Mouse (Mus musculus): ENCODE results near the gene Olig3.
"Not testable (repeated sequence)": the region's sequence is repeated elsewhere in the genome, so short reads cannot be mapped to it uniquely, and the experiment has no call there.

Gene Olig3

GRCm38 (mm10) chr10:19361539-19362293, 5.4 kb downstream of the Olig3 start:
- DNase-seq (ENCODE audit: low spot score in 2 of 2): no peak

GRCm38 (mm10) chr10:19362294-19362590, 5.9 kb downstream of the Olig3 start:
- no peak for DNase-seq (ENCODE audit: low spot score in 2 of 2)

GRCm38 (mm10) chr10:19362861-19363260, 6.5 kb downstream of the Olig3 start:
- no peak for DNase-seq (ENCODE audit: low spot score in 2 of 2)

- no peak for DNase-seq (ENCODE audit: low spot score in 2 of 2)
Measured at GRCm38 (mm10) chr10:19363365-19363764, 7.0 kb downstream of the Olig3 start.

- DNase-seq (ENCODE audit: low spot score in 2 of 2): no peak
Measured at GRCm38 (mm10) chr10:19369143-19369542, 12.8 kb downstream of the Olig3 start.

GRCm38 (mm10) chr10:19370146-19370545, 13.8 kb downstream of the Olig3 start:
- no peak for DNase-seq (ENCODE audit: low spot score in 2 of 2)

- no peak for DNase-seq (ENCODE audit: low spot score in 2 of 2)
Measured at GRCm38 (mm10) chr10:19372263-19372662, 15.9 kb downstream of the Olig3 start.

GRCm38 (mm10) chr10:19373797-19374196, 17.5 kb downstream of the Olig3 start:
- DNase-seq (ENCODE audit: low spot score in 2 of 2): no peak

- DNase-seq (ENCODE audit: low spot score in 2 of 2): no peak
Measured at GRCm38 (mm10) chr10:19374311-19374710, 18.0 kb downstream of the Olig3 start.

GRCm38 (mm10) chr10:19375838-19376237, 19.5 kb downstream of the Olig3 start:
- no peak for DNase-seq (ENCODE audit: low spot score in 2 of 2)

GRCm38 (mm10) chr10:19380971-19381370, 24.6 kb downstream of the Olig3 start:
- not testable (repeated sequence) for DNase-seq (ENCODE audit: low spot score in 2 of 2)

- no peak for DNase-seq (ENCODE audit: low spot score in 2 of 2)
Measured at GRCm38 (mm10) chr10:19384176-19384575, 27.8 kb downstream of the Olig3 start.

GRCm38 (mm10) chr10:19391819-19392218, 35.5 kb downstream of the Olig3 start:
- DNase-seq (ENCODE audit: low spot score in 2 of 2): no peak

GRCm38 (mm10) chr10:19396485-19397137, 40.3 kb downstream of the Olig3 start:
- DNase-seq (ENCODE audit: low spot score in 2 of 2): no peak

GRCm38 (mm10) chr10:19397396-19397795, 41.1 kb downstream of the Olig3 start:
- DNase-seq (ENCODE audit: low spot score in 2 of 2): no peak

- no peak for DNase-seq (ENCODE audit: low spot score in 2 of 2)
Measured at GRCm38 (mm10) chr10:19401136-19401535, 44.8 kb downstream of the Olig3 start.

- no peak for DNase-seq (ENCODE audit: low spot score in 2 of 2)
Measured at GRCm38 (mm10) chr10:19404401-19404800, 48.1 kb downstream of the Olig3 start.

- no peak for DNase-seq (ENCODE audit: low spot score in 2 of 2)
Measured at GRCm38 (mm10) chr10:19405959-19406358, 49.6 kb downstream of the Olig3 start.

GRCm38 (mm10) chr10:19407168-19407567, 50.8 kb downstream of the Olig3 start:
- no peak for DNase-seq (ENCODE audit: low spot score in 2 of 2)

Data from urinary bladder, postnatal 4 days (tissue).